Comparison of ENCODE assay signal across 34 mouse cellular contexts in genomic region chr6:99546416-99546815, GRCm38 (mm10).
"Had no signal": no experiment of that assay in that cellular context is flagged by ENCODE, and none has a peak within 500 bp of the region (broad histone marks: within the 10 kb centered on the region; RNA-seq: fewer than 3 reads in every experiment).

No protein-coding gene starts in this region.

- DNase-seq: heart, postnatal 10 days; heart, postnatal 14 days; heart, postnatal 36 days; heart, postnatal 4 days; kidney, adult 11 months; kidney, adult 18-20 months; kidney, adult 2 months; kidney, adult 8-10 months; kidney, adult 9 months; kidney, postnatal 10 days; kidney, postnatal 14 days; kidney, postnatal 25 days; kidney, postnatal 36 days; kidney, postnatal 4 days; layer of hippocampus, adult 9-11 months; layer of hippocampus, postnatal 36 days had no signal

- H3K4me3 ChIP-seq: heart, embryonic 10.5 days; heart, embryonic 12.5 days; heart, embryonic 13.5 days; heart, embryonic 15.5 days; hindbrain, embryonic 10.5 days; hindbrain, embryonic 12.5 days; hindbrain, embryonic 13.5 days; hindbrain, embryonic 15.5 days; kidney, embryonic 15.5 days; layer of hippocampus, adult 2 months had no signal

- H3K36me3 ChIP-seq: heart, embryonic 10.5 days; heart, embryonic 12.5 days; heart, embryonic 13.5 days; heart, embryonic 15.5 days; hindbrain, embryonic 10.5 days; hindbrain, embryonic 12.5 days; hindbrain, embryonic 15.5 days; kidney, embryonic 15.5 days had no signal

- H3K9me3 ChIP-seq: heart, embryonic 10.5 days; heart, embryonic 12.5 days; heart, embryonic 13.5 days; heart, embryonic 15.5 days; hindbrain, embryonic 13.5 days; hindbrain, embryonic 15.5 days; kidney, embryonic 15.5 days had no signal

- ATAC-seq: hindbrain, embryonic 16.5 days; hindbrain, postnatal 0 days; inflammation-experienced regulatory T-cells, adult 6 months; intestine, embryonic 16.5 days; intestine, postnatal 0 days had no signal

- H3K4me1 ChIP-seq: heart, embryonic 10.5 days; heart, embryonic 12.5 days; heart, embryonic 13.5 days; heart, embryonic 15.5 days; hindbrain, embryonic 12.5 days; hindbrain, embryonic 13.5 days; hindbrain, embryonic 15.5 days; kidney, embryonic 15.5 days had no signal

- H3K27me3 ChIP-seq: heart, embryonic 12.5 days; heart, embryonic 13.5 days; heart, embryonic 15.5 days; hindbrain, embryonic 12.5 days; hindbrain, embryonic 13.5 days; hindbrain, embryonic 15.5 days; kidney, embryonic 15.5 days had no signal

- H3K27ac ChIP-seq: heart, embryonic 10.5 days; heart, embryonic 13.5 days; heart, embryonic 15.5 days; hindbrain, embryonic 10.5 days; hindbrain, embryonic 12.5 days; hindbrain, embryonic 13.5 days; hindbrain, embryonic 14.5 days; hindbrain, embryonic 15.5 days; hindbrain, postnatal 0 days; kidney, embryonic 15.5 days; kidney, postnatal 0 days; layer of hippocampus, adult 2 months had no signal

- H3K4me2 ChIP-seq: heart, embryonic 11.5 days; heart, embryonic 12.5 days; heart, embryonic 13.5 days; heart, embryonic 15.5 days; hindbrain, embryonic 12.5 days; hindbrain, embryonic 13.5 days; hindbrain, embryonic 14.5 days; hindbrain, embryonic 15.5 days; kidney, embryonic 15.5 days had no signal

- H3K9ac ChIP-seq: heart, embryonic 12.5 days; heart, embryonic 13.5 days; heart, embryonic 15.5 days; hindbrain, embryonic 12.5 days; hindbrain, embryonic 13.5 days; hindbrain, embryonic 14.5 days; hindbrain, embryonic 15.5 days; kidney, embryonic 15.5 days had no signal
